In the genomic region with DNA sequence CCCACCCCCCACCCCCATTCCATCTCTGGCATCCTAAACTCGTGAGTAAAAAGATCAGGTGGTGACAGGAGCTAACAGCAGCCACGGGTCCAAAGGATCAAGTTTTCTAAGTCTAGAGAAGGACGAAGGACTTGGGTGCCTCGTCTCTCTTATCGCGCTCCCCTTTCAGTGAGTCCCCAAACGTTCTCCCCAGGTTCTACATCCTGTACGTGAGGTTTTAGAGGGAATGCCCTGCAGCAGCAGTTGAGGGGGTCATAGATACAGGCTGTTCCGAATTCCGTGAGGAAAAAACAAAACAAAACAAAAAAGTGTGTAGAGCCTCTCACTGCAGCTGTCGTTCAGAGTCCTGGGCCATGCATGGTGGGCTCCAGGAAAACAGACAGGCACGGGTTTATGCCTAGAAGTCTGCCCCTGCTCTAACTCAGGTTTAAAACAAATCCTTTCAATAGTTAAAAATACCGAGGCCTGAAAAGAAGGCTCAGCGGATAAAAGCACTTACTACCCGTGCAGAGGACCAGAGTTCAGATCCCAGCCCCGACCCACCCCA, we compare ENCODE assay signal across 8 mouse cellular contexts. TPM values are rescaled to one million over a fixed set of nuclear protein-coding genes. Genes with fewer than 3 reads are reported as not detected.
DNase-seq lines count a peak whose midpoint lies in the region; ATAC-seq lines count a peak whose summit lies in the region.

No protein-coding gene starts in this region.

- no peaks in the 10 kb centered on the region for H3K36me3 ChIP-seq in lung, embryonic 16.5 days (ENCODE audit: control insufficient read depth, insufficient read depth, low read length)
- H3K36me3 ChIP-seq in forebrain, embryonic 13.5 days (ENCODE audit: poor library complexity, severe bottlenecking): no peaks in the 10 kb centered on the region
- no peaks in the 10 kb centered on the region for H3K36me3 ChIP-seq in limb, embryonic 12.5 days
- H3K36me3 ChIP-seq in neural tube, embryonic 15.5 days: no peaks in the 10 kb centered on the region

- 8% methylated on average over 16 of the region's 16 CpGs for WGBS in lung, embryonic 16.5 days
- WGBS in forebrain, embryonic 13.5 days: 3% methylated on average over 16 of the region's 16 CpGs
- WGBS in limb, embryonic 12.5 days: 8% methylated on average over 16 of the region's 16 CpGs
- 12% methylated on average over 16 of the region's 16 CpGs for WGBS in neural tube, embryonic 15.5 days

- no peak for ATAC-seq in lung, embryonic 16.5 days (ENCODE audit: low read depth)
- no peak for ATAC-seq in forebrain, embryonic 13.5 days
- ATAC-seq in limb, embryonic 12.5 days (ENCODE audit: insufficient number of reproducible peaks, insufficient read depth, low FRiP score, low TSS enrichment, low read depth): no peak
- no peak for ATAC-seq in neural tube, embryonic 15.5 days (ENCODE audit: low FRiP score)

- no peak overlapping the region for H3K27ac ChIP-seq in lung, embryonic 16.5 days (ENCODE audit: low read length)
- no peak overlapping the region for H3K27ac ChIP-seq in forebrain, embryonic 13.5 days
- H3K27ac ChIP-seq in limb, embryonic 12.5 days: no peak overlapping the region
- H3K27ac ChIP-seq in neural tube, embryonic 15.5 days (replicated peaks): no peak overlapping the region

- peaks cover 8% of the 10 kb centered on the region for H3K4me1 ChIP-seq in lung, embryonic 16.5 days (replicated peaks; ENCODE audit: control insufficient read depth, insufficient read depth, low read length)
- H3K4me1 ChIP-seq in forebrain, embryonic 13.5 days: peaks cover 14% of the 10 kb centered on the region
- peaks cover 15% of the 10 kb centered on the region for H3K4me1 ChIP-seq in limb, embryonic 12.5 days (replicated peaks)
- peaks cover 10% of the 10 kb centered on the region for H3K4me1 ChIP-seq in neural tube, embryonic 15.5 days

- peak overlapping the region; percentile 44 for H3K4me3 ChIP-seq in lung, embryonic 16.5 days (ENCODE audit: low read length)
- H3K4me3 ChIP-seq in forebrain, embryonic 13.5 days: peak overlapping the region; percentile 31; the same call in 1 of the 2 replicates
- H3K4me3 ChIP-seq in limb, embryonic 12.5 days (replicated peaks): peak overlapping the region; percentile 36
- peak overlapping the region; percentile 24; the same call in 1 of the 2 replicates for H3K4me3 ChIP-seq in neural tube, embryonic 15.5 days (replicated peaks)

- DNase-seq in lung, postnatal 10 days: no peak
- no peak for DNase-seq in adipocyte (ENCODE audit: low spot score)
- DNase-seq in retina, postnatal 1 day: no peak
- DNase-seq in layer of hippocampus, adult 18-20 months (ENCODE audit: low spot score in 2 of 2): no peak

- peaks cover 10% of the 10 kb centered on the region for H3K27me3 ChIP-seq in lung, embryonic 16.5 days (ENCODE audit: control insufficient read depth, insufficient read depth, low read depth, low read length)
- H3K27me3 ChIP-seq in forebrain, embryonic 13.5 days: peaks cover 59% of the 10 kb centered on the region
- H3K27me3 ChIP-seq in limb, embryonic 12.5 days: peaks cover 38% of the 10 kb centered on the region
- H3K27me3 ChIP-seq in neural tube, embryonic 15.5 days (replicated peaks): peaks cover 35% of the 10 kb centered on the region

- H3K9ac ChIP-seq in lung, embryonic 16.5 days (ENCODE audit: low read length): no peak overlapping the region; the same call in 1 of the 2 replicates
- no peak overlapping the region for H3K9ac ChIP-seq in forebrain, embryonic 13.5 days
- H3K9ac ChIP-seq in limb, embryonic 12.5 days (replicated peaks): 0 out of 2 replicates have a peak overlapping the region, but pooled peaks have one; percentile 28
- no peak overlapping the region for H3K9ac ChIP-seq in neural tube, embryonic 15.5 days (replicated peaks)

- H3K4me2 ChIP-seq in lung, embryonic 16.5 days (ENCODE audit: low read depth, low read length): peak overlapping the region; percentile 69
- H3K4me2 ChIP-seq in forebrain, embryonic 13.5 days: peak overlapping the region; percentile 58
- H3K4me2 ChIP-seq in limb, embryonic 12.5 days: peak overlapping the region; percentile 66
- peak overlapping the region; percentile 55 for H3K4me2 ChIP-seq in neural tube, embryonic 15.5 days

- H3K9me3 ChIP-seq in lung, embryonic 16.5 days (ENCODE audit: control insufficient read depth, low read length): no peaks in the 10 kb centered on the region
- H3K9me3 ChIP-seq in forebrain, embryonic 13.5 days (replicated peaks): no peaks in the 10 kb centered on the region
- no peaks in the 10 kb centered on the region for H3K9me3 ChIP-seq in limb, embryonic 12.5 days
- H3K9me3 ChIP-seq in neural tube, embryonic 15.5 days (replicated peaks): no peaks in the 10 kb centered on the region

RNA-seq across cellular contexts. Expression of gene Fbxw4, which starts 16.7 kb away (rescaled TPM):
- polyA plus RNA-seq in lung, embryonic 16.5 days (2015; fragmentation: Nextera tagmentation; extraction: Ambion mirVana): 4.3 and 5.4 TPM in 2 replicates
- 3.4 TPM in 2 replicates for polyA plus RNA-seq in forebrain, embryonic 13.5 days (2015; fragmentation: Nextera tagmentation; extraction: Ambion mirVana)
- 6.8 and 7.2 TPM in 2 replicates for polyA plus RNA-seq in limb, embryonic 12.5 days (2016; fragmentation: Nextera tagmentation; extraction: Ambion mirVana)
- 8.2 and 8.4 TPM in 2 replicates for polyA plus RNA-seq in neural tube, embryonic 15.5 days (2015; fragmentation: Nextera tagmentation; extraction: Ambion mirVana)
- 10 to 100 TPM; 36.4 to 38.7 TPM for total RNA-seq in layer of hippocampus, adult 18-20 months (2021)
